Mouse (Mus musculus) frontal cortex, postnatal 36 days (tissue): ENCODE data around the gene Mpp3.

Source experiments
- DNase-seq, 2 experiments: peaks; one replicate each; pipeline ENCODE4 v3.0.0; 2022; ENCODE audit warnings: low spot score in 2 of 2

The Mpp3 gene

GRCm38 (mm10) chr11:102028087-102028816 lies at the start of gene Mpp3:
Mpp3 (minus strand) TSS chr11:102028461.
- DNase-seq, result no peak

GRCm38 (mm10) chr11:102073722-102074121 lies 45.5 kb upstream of the Mpp3 start:
- DNase-seq, result no peak

- no peak for DNase-seq
Observed at GRCm38 (mm10) chr11:102072729-102073128, 44.5 kb upstream of the Mpp3 start.

- no peak for DNase-seq
Observed at GRCm38 (mm10) chr11:102070426-102070825, 42.2 kb upstream of the Mpp3 start.

- no peak for DNase-seq
Observed at GRCm38 (mm10) chr11:102069633-102070032, 41.4 kb upstream of the Mpp3 start.

- no peak for DNase-seq
Observed at GRCm38 (mm10) chr11:102068969-102069368, 40.7 kb upstream of the Mpp3 start.

GRCm38 (mm10) chr11:102063076-102063475 lies 34.8 kb upstream of the Mpp3 start:
- no peak for DNase-seq

GRCm38 (mm10) chr11:102061941-102062473 lies 33.7 kb upstream of the Mpp3 start:
- DNase-seq, result no peak

GRCm38 (mm10) chr11:102061236-102061940 lies 33.1 kb upstream of the Mpp3 start:
- DNase-seq, result peak; percentile 76 to 84

GRCm38 (mm10) chr11:102053847-102054246 lies 25.6 kb upstream of the Mpp3 start:
- peak; percentile 50 to 52 for DNase-seq

GRCm38 (mm10) chr11:102053183-102053582 lies 24.9 kb upstream of the Mpp3 start:
- no peak for DNase-seq

- no peak for DNase-seq
Observed at GRCm38 (mm10) chr11:102052697-102053096, 24.4 kb upstream of the Mpp3 start.

GRCm38 (mm10) chr11:102051954-102052353 lies 23.7 kb upstream of the Mpp3 start:
- no peak for DNase-seq

GRCm38 (mm10) chr11:102051541-102051940 lies 23.3 kb upstream of the Mpp3 start:
- DNase-seq, result no peak

GRCm38 (mm10) chr11:102049875-102050482 lies 21.7 kb upstream of the Mpp3 start:
- DNase-seq, result no peak

GRCm38 (mm10) chr11:102046607-102047006 lies 18.3 kb upstream of the Mpp3 start:
- DNase-seq, result no peak

- DNase-seq, result no peak
Observed at GRCm38 (mm10) chr11:102044691-102045212, 16.5 kb upstream of the Mpp3 start.

- DNase-seq, result no peak
Observed at GRCm38 (mm10) chr11:102043381-102043780, 15.1 kb upstream of the Mpp3 start.

GRCm38 (mm10) chr11:102042971-102043370 lies 14.7 kb upstream of the Mpp3 start:
- no peak for DNase-seq

GRCm38 (mm10) chr11:102041350-102041949 lies 13.2 kb upstream of the Mpp3 start, which contains the start of gene Cd300lg:
Cd300lg (plus strand) TSS chr11:102041509.
- DNase-seq, result no peak

- DNase-seq, result no peak
Observed at GRCm38 (mm10) chr11:102040646-102041045, 12.4 kb upstream of the Mpp3 start.

GRCm38 (mm10) chr11:102040138-102040524 lies 11.9 kb upstream of the Mpp3 start:
- peak; percentile 66 to 68 for DNase-seq
